In the genomic region with DNA sequence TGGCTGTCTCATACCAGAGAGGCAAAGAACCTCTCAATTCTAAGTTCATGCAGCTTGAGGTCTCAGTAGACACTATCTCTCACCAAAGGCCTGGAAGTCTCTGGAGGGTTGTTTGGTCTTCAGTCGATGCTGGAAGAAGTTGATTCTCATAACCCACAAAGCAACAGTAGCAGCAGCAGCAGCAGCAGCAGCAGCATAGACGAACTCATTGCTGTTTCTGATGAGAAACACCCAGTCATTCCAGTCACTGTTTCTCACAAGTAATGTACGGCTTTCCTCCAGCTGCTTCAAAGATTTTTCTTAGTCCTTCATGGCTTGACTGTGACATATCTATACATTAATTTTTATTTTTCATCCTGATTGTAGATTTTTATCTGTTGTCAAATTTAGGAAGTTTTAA, we compare ENCODE assay signal across 31 mouse cellular contexts.
"Had no signal": no experiment of that assay in that cellular context is flagged by ENCODE, and none has a peak within 500 bp of the region (broad histone marks: within the 10 kb centered on the region; RNA-seq: fewer than 3 reads in every experiment).

No protein-coding gene starts in this region.

- ATAC-seq: liver, embryonic 12.5 days; liver, postnatal 0 days; lung, postnatal 0 days; midbrain, embryonic 13.5 days; midbrain, embryonic 15.5 days; midbrain, embryonic 16.5 days had no signal

- H3K36me3 ChIP-seq: limb, embryonic 10.5 days; limb, embryonic 12.5 days; limb, embryonic 13.5 days; limb, embryonic 15.5 days; liver, embryonic 12.5 days; liver, embryonic 13.5 days; liver, embryonic 15.5 days; lung, embryonic 15.5 days; midbrain, embryonic 12.5 days; midbrain, embryonic 13.5 days; midbrain, embryonic 15.5 days; neural tube, embryonic 12.5 days had no signal

- H3K4me1 ChIP-seq: limb, embryonic 15.5 days; liver, embryonic 12.5 days; liver, embryonic 13.5 days; liver, embryonic 15.5 days; lung, embryonic 15.5 days; megakaryocyte, embryonic 14.5 days; midbrain, embryonic 12.5 days; midbrain, embryonic 13.5 days; midbrain, embryonic 15.5 days; neural tube, embryonic 12.5 days had no signal

- H3K9me3 ChIP-seq: limb, embryonic 10.5 days; limb, embryonic 12.5 days; limb, embryonic 13.5 days; limb, embryonic 15.5 days; liver, embryonic 12.5 days; liver, embryonic 13.5 days; liver, embryonic 15.5 days; lung, embryonic 15.5 days; megakaryocyte, embryonic 14.5 days; midbrain, embryonic 12.5 days; midbrain, embryonic 13.5 days; midbrain, embryonic 15.5 days; neural tube, embryonic 12.5 days had no signal

- DNase-seq: left cerebral cortex, postnatal 4 days; liver; liver, embryonic 13.5 days; liver, postnatal 0 days; lung, adult 18-20 months; lung, adult 2 months; lung, embryonic 14.5 days; lung, postnatal 10 days; lung, postnatal 14 days; lung, postnatal 36 days; lung, postnatal 4 days; midbrain, embryonic 14.5 days had no signal

- H3K27ac ChIP-seq: left cerebral cortex, adult 2 months; limb, embryonic 10.5 days; limb, embryonic 12.5 days; limb, embryonic 13.5 days; limb, embryonic 15.5 days; liver, embryonic 12.5 days; liver, embryonic 13.5 days; liver, embryonic 14.5 days; liver, embryonic 15.5 days; lung, embryonic 15.5 days; macrophage; midbrain, embryonic 12.5 days; midbrain, embryonic 13.5 days; midbrain, embryonic 15.5 days; neural tube, embryonic 12.5 days had no signal

- H3K4me2 ChIP-seq: limb, embryonic 12.5 days; limb, embryonic 13.5 days; limb, embryonic 15.5 days; liver, embryonic 11.5 days; liver, embryonic 12.5 days; liver, embryonic 13.5 days; liver, embryonic 15.5 days; lung, embryonic 14.5 days; lung, embryonic 15.5 days; midbrain, embryonic 12.5 days; midbrain, embryonic 13.5 days; midbrain, embryonic 15.5 days; neural tube, embryonic 12.5 days had no signal

- H3K9ac ChIP-seq: limb, embryonic 12.5 days; limb, embryonic 13.5 days; limb, embryonic 15.5 days; liver, embryonic 12.5 days; liver, embryonic 13.5 days; liver, embryonic 14.5 days; liver, embryonic 15.5 days; liver, postnatal 0 days; lung, embryonic 14.5 days; lung, embryonic 15.5 days; midbrain, embryonic 12.5 days; midbrain, embryonic 13.5 days; midbrain, embryonic 15.5 days; neural tube, embryonic 12.5 days had no signal

- H3K4me3 ChIP-seq: left cerebral cortex, adult 2 months; limb, embryonic 10.5 days; limb, embryonic 12.5 days; limb, embryonic 13.5 days; limb, embryonic 15.5 days; liver, embryonic 12.5 days; liver, embryonic 13.5 days; liver, embryonic 15.5 days; lung, embryonic 15.5 days; megakaryocyte, embryonic 14.5 days; midbrain, embryonic 12.5 days; midbrain, embryonic 13.5 days; midbrain, embryonic 15.5 days; myocyte; neural tube, embryonic 12.5 days had no signal

- H3K27me3 ChIP-seq: limb, embryonic 13.5 days; limb, embryonic 15.5 days; liver, embryonic 12.5 days; liver, embryonic 13.5 days; liver, embryonic 15.5 days; lung, embryonic 15.5 days; midbrain, embryonic 12.5 days; midbrain, embryonic 13.5 days; midbrain, embryonic 15.5 days; neural tube, embryonic 12.5 days had no signal
